Mouse (Mus musculus) hindbrain, postnatal 0 days (tissue): Measurements from ENCODE around the gene Pcnx2. TPM values are rescaled to one million over a fixed set of nuclear protein-coding genes. Genes with fewer than 3 reads are reported as not detected.
A peak's percentile ranks its signal among the peaks of the same experiment; 100 is the strongest.

Experiments
- ATAC-seq: fragments of 200-750 bp; cut with Nextera tagmentation; 2 replicates; pipeline ENCODE4 v1.8.0; 2017; ENCODE audit warnings: mild to moderate bottlenecking, moderate TSS enrichment, moderate library complexity
- DNase-seq: peaks from one replicate; pipeline ENCODE4 v3.0.0-alpha.2; 2015; ENCODE audit warnings: low spot score
- H3K27ac ChIP-seq: fragments of 300-500 bp; sonication (generic); 2 replicates; pipeline ENCODE4 v1.5.1; 2014; ENCODE audit warnings: mild to moderate bottlenecking
- H3K27me3 ChIP-seq: fragments of 300-500 bp; sonication (generic); 2 replicates; pipeline ENCODE4 v1.6.1; 2014; ENCODE audit warnings: low read length, mixed read lengths; ENCODE audit not compliant: insufficient read depth
- H3K36me3 ChIP-seq: fragments of 300-500 bp; sonication (generic); 2 replicates; pipeline ENCODE4 v1.6.1; 2014; ENCODE audit warnings: low read length, mixed read lengths; ENCODE audit not compliant: insufficient read depth
- H3K4me1 ChIP-seq: fragments of 300-500 bp; sonication (generic); 2 replicates; pipeline ENCODE4 v1.6.1; 2014; ENCODE audit warnings: antibody characterized with exemption, low read length, mixed read lengths; ENCODE audit not compliant: insufficient read depth
- H3K4me2 ChIP-seq: fragments of 300-500 bp; sonication (generic); 2 replicates; pipeline ENCODE4 v1.6.1; 2014; ENCODE audit warnings: low read depth, mild to moderate bottlenecking, low read length, moderate library complexity, mixed read lengths
- H3K4me3 ChIP-seq: fragments of 300-500 bp; sonication (generic); 2 replicates; pipeline ENCODE4 v1.5.1; 2014; ENCODE audit warnings: low read length
- H3K9ac ChIP-seq: fragments of 300-500 bp; sonication (generic); replicated peaks from 2 replicates; pipeline ENCODE4 v1.6.1; 2014; ENCODE audit warnings: mild to moderate bottlenecking, low read length, moderate library complexity, mixed read lengths
- H3K9me3 ChIP-seq: fragments of 300-500 bp; sonication (generic); 2 replicates; pipeline ENCODE4 v1.6.1; 2016; ENCODE audit warnings: low read length, mixed read lengths
- CTCF ChIP-seq: IDR thresholded peaks from 2 replicates; pipeline ENCODE4 v1.5.1; 2016; ENCODE audit warnings: antibody characterized with exemption, control low read depth, low read depth
- WGBS: fragments of 180-500 bp; shearing (Covaris S2); extraction: QIAGEN DNeasy Blood & Tissue Kit; methylation state at CpG from one replicate; pipeline ENCODE4 v1.1.7; 2014; 5-methylcytosine and 5-hydroxymethylcytosine counted together
- polyA plus RNA-seq: library from polyadenylated mRNA; unstranded; fragments of >200 nt; fragmentation: Nextera tagmentation; extraction: Ambion mirVana; gene quantifications from 2 replicates; pipeline ENCODE4 v1.2.1, GENCODE M21; 2015
- total RNA-seq: library from RNA; depleted of rRNA; stranded (reverse); fragments of >200 nt; gene quantifications from 2 replicates; pipeline ENCODE4 v1.2.3, GENCODE M21; 2014

Gene Pcnx2
- total and polyA plus RNA-seq, 2 experiments from 2014 or later = 3.0 to 11.8 TPM

GRCm38 (mm10) chr8:125756391-125757105 lies 141.6 kb downstream of the Pcnx2 start:
- Histone ChIP-seq H3K4me2 (no peak overlapping the region), H3K4me3 (no peak overlapping the region), H3K27ac (peak overlapping the region; percentile 55), H3K4me1 (peaks cover 5% of the 10 kb centered on the region), H3K9ac (no peak overlapping the region), H3K36me3 (no peaks in the 10 kb centered on the region; the same call in 1 of the 2 replicates), H3K27me3 (no peaks in the 10 kb centered on the region), H3K9me3 (no peaks in the 10 kb centered on the region)
- peak; percentile 67 for DNase-seq
- TF ChIP-seq CTCF = no peak
- 41% methylated on average over 9 of the region's 9 CpGs for WGBS
- ATAC-seq = peak; percentile 78

GRCm38 (mm10) chr8:125755896-125756295 lies 142.2 kb downstream of the Pcnx2 start:
- no peak for TF ChIP-seq CTCF
- no peak overlapping the region for H3K4me2 ChIP-seq

GRCm38 (mm10) chr8:125750846-125751245 lies 147.3 kb downstream of the Pcnx2 start:
- DNase-seq = peak; percentile 15
- H3K4me2 ChIP-seq = no peak overlapping the region
- no peaks in the 10 kb centered on the region for H3K27me3 ChIP-seq
- 0 out of 2 replicates have a peak, but pooled peaks cover 7% of the 10 kb centered on the region for H3K4me1 ChIP-seq
- no peak overlapping the region for H3K9ac ChIP-seq
- TF ChIP-seq CTCF = no peak
- no peak overlapping the region for H3K4me3 ChIP-seq
- no peak for ATAC-seq
- 45% methylated on average over 8 of the region's 8 CpGs for WGBS
- H3K36me3 ChIP-seq = no peaks in the 10 kb centered on the region
- no peaks in the 10 kb centered on the region for H3K9me3 ChIP-seq
- no peak overlapping the region for H3K27ac ChIP-seq

More at GRCm38 (mm10) chr8:125755896-125756295, 142.2 kb downstream of the Pcnx2 start:
- ATAC-seq (peak; percentile 8; the same call in 1 of the 2 replicates), DNase-seq (peak; percentile 41)
- H3K27ac ChIP-seq = peak overlapping the region; percentile 55; the same call in 1 of the 2 replicates
- no peak overlapping the region for H3K9ac ChIP-seq
- no peaks in the 10 kb centered on the region for H3K9me3 ChIP-seq
- 42% methylated on average over 8 of the region's 8 CpGs for WGBS
- peaks cover 9% of the 10 kb centered on the region for H3K4me1 ChIP-seq
- H3K27me3 ChIP-seq = no peaks in the 10 kb centered on the region
- H3K4me3 ChIP-seq = no peak overlapping the region
- no peaks in the 10 kb centered on the region for H3K36me3 ChIP-seq

GRCm38 (mm10) chr8:125747390-125747789 lies 150.7 kb downstream of the Pcnx2 start:
- no peak for DNase-seq
- no peak for TF ChIP-seq CTCF
- Histone ChIP-seq H3K27ac (no peak overlapping the region), H3K9ac (no peak overlapping the region), H3K4me1 (0 out of 2 replicates have a peak, but pooled peaks cover 7% of the 10 kb centered on the region), H3K36me3 (no peaks in the 10 kb centered on the region), H3K4me3 (no peak overlapping the region), H3K4me2 (no peak overlapping the region), H3K27me3 (no peaks in the 10 kb centered on the region), H3K9me3 (no peaks in the 10 kb centered on the region)
- no peak for ATAC-seq
- WGBS = 66% methylated on average over 8 of the region's 8 CpGs

GRCm38 (mm10) chr8:125744914-125745576 lies 153.1 kb downstream of the Pcnx2 start:
- Histone ChIP-seq H3K9me3 (no peaks in the 10 kb centered on the region), H3K27me3 (no peaks in the 10 kb centered on the region), H3K4me1 (no peaks in the 10 kb centered on the region), H3K9ac (no peak overlapping the region), H3K36me3 (no peaks in the 10 kb centered on the region), H3K4me2 (no peak overlapping the region), H3K27ac (no peak overlapping the region), H3K4me3 (no peak overlapping the region)
- DNase-seq = no peak
- TF ChIP-seq CTCF = no peak
- WGBS = 84% methylated on average over 10 of the region's 10 CpGs
- no peak for ATAC-seq

- Histone ChIP-seq H3K9me3 (no peaks in the 10 kb centered on the region), H3K4me1 (no peaks in the 10 kb centered on the region), H3K9ac (no peak overlapping the region), H3K4me3 (no peak overlapping the region), H3K27me3 (no peaks in the 10 kb centered on the region), H3K4me2 (no peak overlapping the region), H3K36me3 (no peaks in the 10 kb centered on the region), H3K27ac (no peak overlapping the region)
- no peak for TF ChIP-seq CTCF
- 72% methylated on average over 8 of the region's 8 CpGs for WGBS
- ATAC-seq (no peak), DNase-seq (no peak)
Measured at GRCm38 (mm10) chr8:125742406-125742805, 155.7 kb downstream of the Pcnx2 start.

- Histone ChIP-seq H3K4me3 (no peak overlapping the region), H3K4me2 (no peak overlapping the region), H3K27me3 (no peaks in the 10 kb centered on the region), H3K27ac (no peak overlapping the region), H3K9ac (no peak overlapping the region), H3K36me3 (no peaks in the 10 kb centered on the region), H3K9me3 (no peaks in the 10 kb centered on the region), H3K4me1 (no peaks in the 10 kb centered on the region)
- no peak for TF ChIP-seq CTCF
- no peak for DNase-seq
- ATAC-seq = no peak
- WGBS = 75% methylated on average over 2 of the region's 2 CpGs
Measured at GRCm38 (mm10) chr8:125741855-125742254, 156.3 kb downstream of the Pcnx2 start.
